Mouse (Mus musculus) hindlimb bud, embryonic 11.5 days (tissue): ENCODE results near the gene Tent5b.

Experiments
- DNase-seq: peaks from one replicate; pipeline ENCODE4 v3.0.0-alpha.2; 2012; ENCODE audit warnings: low read depth, low spot score; ENCODE audit errors: extremely low spot score

Tent5b gene

DNA sequence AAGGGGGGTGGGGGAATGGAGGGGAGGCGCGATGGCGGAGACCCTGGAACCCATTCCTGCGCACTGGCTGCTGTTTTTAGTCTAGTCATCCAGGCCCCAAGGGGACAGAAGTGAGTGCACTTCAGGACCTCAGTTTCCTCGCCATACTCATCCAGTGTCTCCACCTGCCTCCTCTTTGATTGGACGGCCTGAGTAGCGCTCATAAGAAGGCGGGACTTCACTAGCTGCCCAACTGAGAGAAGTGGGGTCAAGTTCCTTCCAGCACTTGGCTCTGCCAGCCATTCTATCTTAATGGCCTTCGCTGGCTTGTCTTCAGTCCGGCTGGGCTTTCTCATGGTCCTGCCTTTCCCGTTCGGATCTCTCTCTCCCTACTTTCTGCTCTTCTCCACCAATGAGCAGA is 10.8 kb upstream of the Tent5b start:
- no peak for DNase-seq

DNA sequence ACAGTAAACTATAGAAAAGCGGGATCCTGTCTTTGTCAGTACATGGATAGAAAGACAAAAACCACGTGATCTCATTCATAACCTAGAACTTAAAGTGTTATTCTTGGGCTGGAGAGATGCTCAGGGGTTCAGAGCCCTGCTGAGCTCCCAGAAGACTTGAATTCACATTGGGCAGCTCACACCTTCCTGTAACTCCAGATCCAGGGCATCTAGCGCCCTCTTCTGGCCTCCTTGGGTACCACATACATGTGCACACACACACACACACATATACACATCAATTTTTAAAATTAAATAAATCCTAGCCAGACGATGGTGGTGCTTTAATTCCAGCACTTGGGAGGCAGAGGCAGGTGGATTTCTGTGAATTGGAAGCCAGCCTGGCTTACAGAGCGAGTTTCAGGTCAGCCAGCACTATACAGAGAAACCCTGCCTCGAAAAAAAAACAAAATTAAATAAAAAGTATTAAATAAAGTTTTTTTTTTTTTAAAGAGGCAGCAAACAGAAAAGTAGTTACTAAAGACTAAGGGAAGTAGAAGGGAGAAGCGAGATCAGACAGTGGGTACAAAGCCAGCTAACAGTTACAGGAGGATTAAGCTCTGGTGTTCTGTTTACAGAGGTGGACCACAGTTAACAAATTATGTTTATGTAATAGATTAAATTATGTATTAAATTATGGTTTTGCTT is 8.7 kb upstream of the Tent5b start:
- DNase-seq: no peak

- no peak for DNase-seq
These were observed 6.1 kb upstream of the Tent5b start for GRCm38 (mm10) chr4:133473833-133474232.

DNA sequence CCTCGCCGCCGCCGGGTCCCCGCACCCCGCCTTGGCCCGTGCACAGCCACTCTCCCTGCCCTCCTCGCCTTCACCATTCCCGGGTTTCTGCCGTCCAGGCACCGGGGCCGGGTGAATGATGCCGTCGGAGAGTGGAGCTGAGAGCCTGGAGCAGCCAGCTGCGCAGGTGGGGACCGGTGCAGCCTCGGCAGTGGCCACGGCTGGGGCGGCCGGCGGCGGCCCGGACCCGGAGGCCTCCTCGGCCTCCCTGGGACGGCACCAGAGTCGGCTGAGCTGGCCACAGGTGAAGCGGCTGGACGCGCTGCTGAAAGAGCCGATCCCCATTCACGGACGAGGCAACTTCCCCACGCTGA is 229 bp downstream of the Tent5b start:
- no peak for DNase-seq

GRCm38 (mm10) chr4:133480754-133481153 is 822 bp downstream of the Tent5b start:
- no peak for DNase-seq

DNA sequence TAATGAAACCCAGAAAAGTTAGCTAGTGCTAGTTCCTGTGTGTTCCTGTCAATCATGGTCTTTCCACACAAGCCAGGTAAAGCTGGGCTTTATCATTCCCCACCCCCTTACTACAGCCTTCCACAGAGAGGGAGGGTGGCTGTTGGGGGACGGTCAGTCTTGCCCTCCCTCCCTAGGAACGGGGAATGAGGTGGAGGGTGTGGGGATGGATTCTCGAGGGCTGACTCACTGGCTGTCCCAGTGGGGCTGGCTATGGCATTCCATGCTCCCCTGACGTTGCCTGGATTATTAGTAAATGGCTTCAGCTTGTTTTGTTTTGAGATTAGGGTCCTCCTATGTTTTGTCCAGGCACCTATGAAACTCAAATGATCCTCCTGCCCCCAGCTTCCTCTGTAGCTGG is 1.6 kb downstream of the Tent5b start:
- no peak for DNase-seq

DNA sequence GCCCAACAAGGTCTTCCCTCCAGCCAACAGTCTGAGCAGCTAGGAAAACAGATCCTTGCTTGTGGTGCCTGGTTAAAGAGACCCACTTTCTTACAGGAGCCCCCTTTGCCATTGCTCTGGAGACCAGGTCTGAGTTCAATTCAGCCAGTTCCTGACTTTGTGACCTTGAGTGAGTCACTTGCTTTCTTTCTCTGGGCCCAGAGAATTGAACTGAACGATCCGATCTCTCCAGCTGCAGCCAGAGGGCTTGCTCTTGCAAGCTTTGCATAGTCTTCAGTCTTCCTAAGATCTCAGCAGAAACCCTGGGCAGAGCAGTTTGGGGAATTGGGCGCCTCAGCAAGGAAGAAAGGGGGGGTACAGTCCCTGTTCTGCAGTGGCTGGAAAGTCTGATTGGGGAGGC is 2.5 kb downstream of the Tent5b start:
- DNase-seq: no peak

DNA sequence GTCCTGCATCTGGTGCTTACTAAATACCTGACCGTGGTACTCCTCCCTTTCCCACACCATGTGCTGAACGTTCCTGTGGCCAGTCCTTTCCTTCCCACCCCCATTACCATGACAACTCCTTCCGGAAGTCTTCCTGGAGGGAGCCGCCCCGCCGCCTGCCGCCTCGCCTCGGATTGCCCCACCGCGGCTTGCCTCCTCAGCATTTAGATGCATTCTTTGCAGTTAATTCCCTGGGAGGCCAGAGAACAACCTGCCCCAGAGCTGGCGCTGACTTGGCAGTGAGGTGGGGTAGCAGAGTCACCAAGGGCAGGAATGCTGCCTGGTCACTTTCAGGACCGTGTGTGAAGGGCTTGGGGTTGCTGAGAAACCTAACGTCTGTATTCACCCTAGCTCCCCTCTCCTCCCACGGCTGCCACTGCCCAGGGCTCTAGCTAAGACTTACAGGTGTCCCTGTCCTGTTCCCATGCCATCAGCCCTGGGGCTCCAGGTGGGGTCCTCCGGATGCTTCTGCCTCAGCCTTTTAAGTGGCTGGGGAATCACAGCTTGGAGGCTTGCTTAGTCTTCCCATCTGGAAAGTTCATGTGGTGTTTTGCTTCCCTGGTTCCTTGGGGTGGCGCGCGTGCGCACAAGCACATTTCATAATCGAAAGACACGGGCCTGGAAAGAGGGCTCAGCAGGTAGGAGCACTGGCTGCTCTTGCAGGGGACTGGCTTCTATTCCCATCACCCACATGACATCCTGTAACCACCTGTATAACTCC is 4.5 kb downstream of the Tent5b start:
- DNase-seq: no peak

- DNase-seq: no peak
These were observed 5.9 kb downstream of the Tent5b start for GRCm38 (mm10) chr4:133485691-133486425.

GRCm38 (mm10) chr4:133486673-133487357 is 6.9 kb downstream of the Tent5b start:
- no peak for DNase-seq

GRCm38 (mm10) chr4:133488619-133489392 is 8.9 kb downstream of the Tent5b start:
- DNase-seq: no peak

DNA sequence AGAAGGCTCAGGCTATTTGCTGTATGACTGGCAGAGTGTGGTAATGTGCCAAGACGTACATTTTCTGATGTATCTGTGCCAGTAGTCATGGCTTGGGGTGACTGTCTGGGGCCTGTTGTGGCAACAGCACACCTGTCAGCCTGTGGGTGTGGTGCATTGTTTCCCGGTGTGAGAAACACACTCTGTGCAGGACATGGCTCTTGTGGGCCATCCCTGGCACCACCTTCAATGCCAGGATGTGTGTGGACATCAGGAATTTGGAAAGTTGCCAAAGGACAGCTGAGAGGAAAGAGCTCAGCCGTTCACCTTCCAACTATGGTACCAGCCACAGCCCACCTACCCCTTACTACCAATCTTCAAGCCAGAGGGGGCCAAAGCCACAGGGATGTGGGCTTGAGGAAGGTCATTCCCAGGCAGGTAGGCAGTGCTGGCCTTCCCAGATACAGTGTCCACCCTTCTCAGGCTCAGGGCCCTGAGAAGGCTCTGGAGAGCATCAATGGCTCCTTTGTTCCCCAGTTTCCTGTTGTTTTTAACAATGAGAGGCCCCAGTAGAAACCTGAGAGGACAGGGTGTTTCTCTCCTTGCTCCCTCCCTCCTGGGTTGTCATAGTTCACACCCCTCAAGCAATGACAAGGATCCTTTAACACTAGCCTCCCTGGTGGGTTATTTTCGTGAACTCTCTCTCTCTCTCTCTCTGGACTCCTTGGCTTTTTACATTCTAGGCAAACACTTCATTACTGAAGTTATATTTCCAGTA is 9.7 kb downstream of the Tent5b start:
- DNase-seq: no peak

DNA sequence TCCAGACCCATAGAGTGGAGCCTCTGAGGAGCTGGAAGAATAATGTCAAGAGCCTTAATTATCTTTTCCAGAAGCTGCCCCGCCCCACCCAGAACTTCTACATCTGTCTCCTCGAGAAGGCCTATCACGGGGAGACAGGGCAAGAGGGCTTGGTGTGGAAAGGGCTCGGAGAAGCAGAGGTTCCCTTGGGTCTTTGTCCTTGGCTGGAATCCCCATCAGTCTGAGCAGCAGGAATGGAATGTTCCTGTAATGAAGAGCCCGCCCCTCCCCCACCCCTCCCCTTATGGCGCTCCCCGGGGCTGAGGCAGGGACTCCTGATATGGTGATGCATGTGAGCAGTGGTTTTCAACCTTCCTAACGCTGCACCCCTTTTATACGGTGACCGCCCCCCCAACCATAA is 11.9 kb downstream of the Tent5b start:
- no peak for DNase-seq

- no peak for DNase-seq
These were observed 14.0 kb downstream of the Tent5b start for GRCm38 (mm10) chr4:133493895-133494294.

- DNase-seq: peak; percentile 53
These were observed 14.5 kb downstream of the Tent5b start for GRCm38 (mm10) chr4:133494432-133494831.

DNA sequence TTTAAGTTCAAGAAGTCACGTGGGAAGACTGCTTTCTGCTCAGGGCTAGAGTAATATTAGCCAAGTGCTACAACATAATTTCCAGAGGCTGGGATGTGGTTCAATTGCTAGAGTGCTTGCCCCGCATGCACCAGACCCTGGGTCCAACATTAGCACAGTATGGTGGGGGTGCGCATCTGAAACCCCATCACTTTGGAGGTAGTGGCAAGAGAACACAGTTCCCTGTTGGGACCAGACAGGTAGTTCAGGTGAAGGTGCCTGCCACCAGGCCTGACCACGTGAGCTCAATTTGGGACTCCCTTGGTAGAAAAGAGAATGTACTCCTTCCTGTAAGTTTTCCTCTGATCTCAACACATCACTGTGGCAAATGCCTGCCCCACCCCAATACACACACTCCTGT is 14.9 kb downstream of the Tent5b start:
- DNase-seq: no peak

GRCm38 (mm10) chr4:133495711-133496110 is 15.8 kb downstream of the Tent5b start:
- DNase-seq: no peak

GRCm38 (mm10) chr4:133496738-133497445 is 17.0 kb downstream of the Tent5b start:
- no peak for DNase-seq

- DNase-seq: no peak
These were observed 17.7 kb downstream of the Tent5b start for GRCm38 (mm10) chr4:133497461-133498159.
